Mouse (Mus musculus): ENCODE measurements around the gene Tbc1d8. TPM values are rescaled to one million over a fixed set of nuclear protein-coding genes. Genes with fewer than 3 reads are reported as not detected.
A peak's percentile ranks its signal among the peaks of the same experiment; 100 is the strongest.

Tbc1d8 gene
- polyA plus RNA-seq, 1 experiment from 2014 or later = 12.2 TPM

GRCm38 (mm10) chr1:39388163-39388562 is 90.4 kb downstream of the Tbc1d8 start:
- Histone ChIP-seq H3K4me2 (replicated peaks; ENCODE audit: low read depth, low read length) (no peak overlapping the region), H3K36me3 (ENCODE audit: control insufficient read depth, insufficient read depth, low read length) (no peaks in the 10 kb centered on the region; the same call in 1 of the 2 replicates), H3K27ac (ENCODE audit: low read depth, low read length) (no peak overlapping the region), H3K4me3 (ENCODE audit: low read length) (no peak overlapping the region), H3K9ac (ENCODE audit: low read depth, low read length) (no peak overlapping the region), H3K9me3 (ENCODE audit: control insufficient read depth, low read length) (no peaks in the 10 kb centered on the region), H3K27me3 (ENCODE audit: control insufficient read depth, insufficient read depth, low read length) (no peaks in the 10 kb centered on the region), H3K4me1 (ENCODE audit: control insufficient read depth, insufficient read depth, low read length) (no peaks in the 10 kb centered on the region)
- ATAC-seq (ENCODE audit: low FRiP score, low TSS enrichment) = no peak
- 80% methylated on average over 2 of the region's 2 CpGs for WGBS

- no peak overlapping the region for H3K9ac ChIP-seq (ENCODE audit: low read depth, low read length)
- no peaks in the 10 kb centered on the region for H3K27me3 ChIP-seq (ENCODE audit: control insufficient read depth, insufficient read depth, low read length)
- H3K4me2 ChIP-seq (replicated peaks; ENCODE audit: low read depth, low read length) = no peak overlapping the region
- H3K9me3 ChIP-seq (ENCODE audit: control insufficient read depth, low read length) = no peaks in the 10 kb centered on the region
- no peak overlapping the region for H3K4me3 ChIP-seq (ENCODE audit: low read length)
- ATAC-seq (ENCODE audit: low FRiP score, low TSS enrichment) = no peak
- H3K27ac ChIP-seq (ENCODE audit: low read depth, low read length) = no peak overlapping the region
- no peaks in the 10 kb centered on the region for H3K4me1 ChIP-seq (ENCODE audit: control insufficient read depth, insufficient read depth, low read length)
- 74% methylated on average over 4 of the region's 4 CpGs for WGBS
- no peaks in the 10 kb centered on the region; the same call in 1 of the 2 replicates for H3K36me3 ChIP-seq (ENCODE audit: control insufficient read depth, insufficient read depth, low read length)
Measured at GRCm38 (mm10) chr1:39387497-39387896, 91.1 kb downstream of the Tbc1d8 start.

GRCm38 (mm10) chr1:39386456-39386855 is 92.1 kb downstream of the Tbc1d8 start:
- WGBS = 71% methylated on average over 3 of the region's 3 CpGs

DNA sequence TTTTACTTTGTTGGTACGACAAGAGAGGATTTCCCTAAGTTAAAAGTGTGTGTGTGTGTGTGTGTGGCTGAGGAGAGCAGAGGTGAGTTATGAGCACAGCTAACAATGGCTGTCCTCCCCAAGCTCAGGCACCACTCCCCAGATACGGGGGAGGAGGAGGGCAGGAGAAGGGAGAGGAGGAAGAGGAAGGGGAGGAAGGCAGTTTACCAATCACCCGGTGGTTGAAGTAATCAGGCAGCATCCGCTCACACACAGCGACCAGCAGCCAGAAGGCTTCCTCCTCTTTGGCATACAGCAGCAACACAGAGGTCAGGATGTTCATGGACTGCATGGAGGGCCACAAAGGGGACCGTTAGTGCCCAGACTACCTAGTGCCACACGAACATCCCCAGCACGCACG is 93.6 kb downstream of the Tbc1d8 start:
- H3K36me3 ChIP-seq (ENCODE audit: control insufficient read depth, insufficient read depth, low read length) = no peaks in the 10 kb centered on the region; the same call in 1 of the 2 replicates
- no peaks in the 10 kb centered on the region for H3K9me3 ChIP-seq (ENCODE audit: control insufficient read depth, low read length)
- H3K4me2 ChIP-seq (replicated peaks; ENCODE audit: low read depth, low read length) = no peak overlapping the region
- no peaks in the 10 kb centered on the region for H3K27me3 ChIP-seq (ENCODE audit: control insufficient read depth, insufficient read depth, low read length)
- no peak for ATAC-seq (ENCODE audit: low FRiP score, low TSS enrichment)
- WGBS = 65% methylated on average over 9 of the region's 9 CpGs
- H3K4me1 ChIP-seq (ENCODE audit: control insufficient read depth, insufficient read depth, low read length) = no peaks in the 10 kb centered on the region
- H3K4me3 ChIP-seq (ENCODE audit: low read length) = no peak overlapping the region
- H3K9ac ChIP-seq (ENCODE audit: low read depth, low read length) = no peak overlapping the region
- H3K27ac ChIP-seq (ENCODE audit: low read depth, low read length) = no peak overlapping the region

More at GRCm38 (mm10) chr1:39386456-39386855, 92.1 kb downstream of the Tbc1d8 start:
- H3K4me2 ChIP-seq (replicated peaks; ENCODE audit: low read depth, low read length) = no peak overlapping the region
- H3K27ac ChIP-seq (ENCODE audit: low read depth, low read length) = no peak overlapping the region
- no peaks in the 10 kb centered on the region for H3K9me3 ChIP-seq (ENCODE audit: control insufficient read depth, low read length)
- H3K4me1 ChIP-seq (ENCODE audit: control insufficient read depth, insufficient read depth, low read length) = no peaks in the 10 kb centered on the region
- no peak for ATAC-seq (ENCODE audit: low FRiP score, low TSS enrichment)
- no peaks in the 10 kb centered on the region for H3K27me3 ChIP-seq (ENCODE audit: control insufficient read depth, insufficient read depth, low read length)
- H3K4me3 ChIP-seq (ENCODE audit: low read length) = no peak overlapping the region
- H3K9ac ChIP-seq (ENCODE audit: low read depth, low read length) = no peak overlapping the region
- no peaks in the 10 kb centered on the region; the same call in 1 of the 2 replicates for H3K36me3 ChIP-seq (ENCODE audit: control insufficient read depth, insufficient read depth, low read length)

DNA sequence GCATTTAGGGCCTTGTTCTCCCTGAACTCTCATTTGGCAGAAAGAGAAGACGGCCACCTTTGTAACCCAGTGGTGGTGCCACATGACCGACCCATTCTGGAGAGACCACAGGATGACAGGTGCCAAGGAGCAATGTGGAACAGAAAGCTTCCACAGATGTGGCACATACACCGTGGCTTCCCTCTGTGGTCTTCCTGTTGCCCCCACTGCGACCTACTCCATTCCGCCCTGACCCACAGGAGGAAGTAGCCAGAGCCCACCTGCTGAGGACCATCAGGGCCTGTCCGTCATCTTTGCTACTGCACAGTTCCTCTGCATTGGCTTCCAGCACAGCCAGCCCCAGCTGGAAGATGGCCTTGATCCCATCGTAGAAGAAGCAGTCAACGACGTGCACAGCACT is 97.5 kb downstream of the Tbc1d8 start:
- H3K4me3 ChIP-seq (ENCODE audit: low read length) = no peak overlapping the region

GRCm38 (mm10) chr1:39379021-39379420 is 99.5 kb downstream of the Tbc1d8 start:
- H3K27ac ChIP-seq (ENCODE audit: low read depth, low read length) = no peak overlapping the region

More for the DNA sequence above, 97.5 kb downstream of the Tbc1d8 start:
- Histone ChIP-seq H3K4me2 (replicated peaks; ENCODE audit: low read depth, low read length) (no peak overlapping the region), H3K27me3 (ENCODE audit: control insufficient read depth, insufficient read depth, low read length) (no peaks in the 10 kb centered on the region), H3K4me1 (ENCODE audit: control insufficient read depth, insufficient read depth, low read length) (no peaks in the 10 kb centered on the region), H3K9ac (ENCODE audit: low read depth, low read length) (no peak overlapping the region), H3K9me3 (ENCODE audit: control insufficient read depth, low read length) (no peaks in the 10 kb centered on the region), H3K36me3 (ENCODE audit: control insufficient read depth, insufficient read depth, low read length) (peaks cover 7% of the 10 kb centered on the region; the same call in 1 of the 2 replicates), H3K27ac (ENCODE audit: low read depth, low read length) (no peak overlapping the region)
- WGBS = 83% methylated on average over 9 of the region's 9 CpGs
- no peak for ATAC-seq (ENCODE audit: low FRiP score, low TSS enrichment)

DNA sequence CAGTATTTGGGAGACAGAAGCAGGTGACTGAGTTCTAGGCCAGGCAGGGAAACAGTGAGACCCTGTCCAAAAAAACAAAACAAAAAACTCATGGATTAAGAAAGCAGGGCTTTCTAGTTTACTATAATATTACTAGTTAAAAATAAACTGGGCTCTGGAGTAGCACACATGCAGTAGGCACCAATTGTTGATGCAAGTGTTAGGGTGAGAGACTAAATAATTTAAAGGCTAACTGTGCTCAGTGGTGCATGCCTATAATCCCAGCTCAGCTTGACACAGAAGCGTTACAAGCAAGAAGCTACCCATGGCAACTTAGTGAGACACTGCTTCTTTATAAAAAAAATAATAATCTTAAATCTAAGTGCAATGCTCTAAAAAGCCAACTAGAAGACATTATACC is 100.0 kb downstream of the Tbc1d8 start:
- Histone ChIP-seq H3K4me3 (ENCODE audit: low read length) (no peak overlapping the region), H3K4me2 (replicated peaks; ENCODE audit: low read depth, low read length) (no peak overlapping the region), H3K27ac (ENCODE audit: low read depth, low read length) (no peak overlapping the region), H3K36me3 (ENCODE audit: control insufficient read depth, insufficient read depth, low read length) (peaks cover 23% of the 10 kb centered on the region), H3K4me1 (ENCODE audit: control insufficient read depth, insufficient read depth, low read length) (no peaks in the 10 kb centered on the region), H3K9me3 (ENCODE audit: control insufficient read depth, low read length) (no peaks in the 10 kb centered on the region), H3K9ac (ENCODE audit: low read depth, low read length) (no peak overlapping the region), H3K27me3 (ENCODE audit: control insufficient read depth, insufficient read depth, low read length) (no peaks in the 10 kb centered on the region)
- ATAC-seq (ENCODE audit: low FRiP score, low TSS enrichment) = no peak
- WGBS = 70% methylated on average over 1 of the region's 1 CpGs

More at GRCm38 (mm10) chr1:39379021-39379420, 99.5 kb downstream of the Tbc1d8 start:
- no peak overlapping the region for H3K4me3 ChIP-seq (ENCODE audit: low read length)
- H3K9ac ChIP-seq (ENCODE audit: low read depth, low read length) = no peak overlapping the region
- no peaks in the 10 kb centered on the region for H3K4me1 ChIP-seq (ENCODE audit: control insufficient read depth, insufficient read depth, low read length)
- peaks cover 18% of the 10 kb centered on the region; the same call in 1 of the 2 replicates for H3K36me3 ChIP-seq (ENCODE audit: control insufficient read depth, insufficient read depth, low read length)
- no peaks in the 10 kb centered on the region for H3K9me3 ChIP-seq (ENCODE audit: control insufficient read depth, low read length)
- H3K4me2 ChIP-seq (replicated peaks; ENCODE audit: low read depth, low read length) = no peak overlapping the region
- ATAC-seq (ENCODE audit: low FRiP score, low TSS enrichment) = peak; percentile 32; the same call in 1 of the 2 replicates
- WGBS = 65% methylated on average over 5 of the region's 5 CpGs
- no peaks in the 10 kb centered on the region for H3K27me3 ChIP-seq (ENCODE audit: control insufficient read depth, insufficient read depth, low read length)

- H3K27me3 ChIP-seq (ENCODE audit: control insufficient read depth, insufficient read depth, low read length) = no peaks in the 10 kb centered on the region
- no peak overlapping the region for H3K4me2 ChIP-seq (replicated peaks; ENCODE audit: low read depth, low read length)
- H3K27ac ChIP-seq (ENCODE audit: low read depth, low read length) = no peak overlapping the region
- no peak overlapping the region for H3K4me3 ChIP-seq (ENCODE audit: low read length)
- 93% methylated on average over 9 of the region's 9 CpGs for WGBS
- no peak for ATAC-seq (ENCODE audit: low FRiP score, low TSS enrichment)
- H3K9ac ChIP-seq (ENCODE audit: low read depth, low read length) = no peak overlapping the region
- no peaks in the 10 kb centered on the region for H3K4me1 ChIP-seq (ENCODE audit: control insufficient read depth, insufficient read depth, low read length)
- no peaks in the 10 kb centered on the region for H3K9me3 ChIP-seq (ENCODE audit: control insufficient read depth, low read length)
- peaks cover 41% of the 10 kb centered on the region for H3K36me3 ChIP-seq (ENCODE audit: control insufficient read depth, insufficient read depth, low read length)
Measured at GRCm38 (mm10) chr1:39376726-39377240, 101.8 kb downstream of the Tbc1d8 start.

GRCm38 (mm10) chr1:39376121-39376520 is 102.4 kb downstream of the Tbc1d8 start:
- Histone ChIP-seq H3K36me3 (ENCODE audit: control insufficient read depth, insufficient read depth, low read length) (peaks cover 47% of the 10 kb centered on the region), H3K27me3 (ENCODE audit: control insufficient read depth, insufficient read depth, low read length) (no peaks in the 10 kb centered on the region), H3K4me1 (ENCODE audit: control insufficient read depth, insufficient read depth, low read length) (no peaks in the 10 kb centered on the region), H3K9me3 (ENCODE audit: control insufficient read depth, low read length) (no peaks in the 10 kb centered on the region), H3K4me3 (ENCODE audit: low read length) (no peak overlapping the region), H3K27ac (ENCODE audit: low read depth, low read length) (no peak overlapping the region), H3K4me2 (replicated peaks; ENCODE audit: low read depth, low read length) (no peak overlapping the region), H3K9ac (ENCODE audit: low read depth, low read length) (no peak overlapping the region)
- WGBS = 87% methylated on average over 7 of the region's 7 CpGs
- no peak for ATAC-seq (ENCODE audit: low FRiP score, low TSS enrichment)

Measured in kidney, embryonic 14.5 days (tissue).